Mouse (Mus musculus) liver, postnatal 0 days (tissue): ENCODE measurements around the gene Robo1. TPM values are rescaled to one million over a fixed set of nuclear protein-coding genes. Genes with fewer than 3 reads are reported as not detected.

ENCODE experiments used
- ATAC-seq: fragments of 200-750 bp; cut with Nextera tagmentation; 2 replicates; pipeline ENCODE4 v1.8.0; 2017; ENCODE audit warnings: mild to moderate bottlenecking, moderate library complexity
- DNase-seq: peaks from one replicate; pipeline ENCODE4 v3.0.0-alpha.2; 2016
- H3K27ac ChIP-seq: fragments of 300-500 bp; sonication (generic); 2 replicates; pipeline ENCODE4 v1.5.1; 2014; ENCODE audit warnings: antibody characterized with exemption, moderate library complexity, mild to moderate bottlenecking, low read depth
- H3K27me3 ChIP-seq: fragments of 300-500 bp; sonication (generic); 2 replicates; pipeline ENCODE4 v1.6.1; 2014; ENCODE audit warnings: low read length, control low read depth, mixed read lengths; ENCODE audit not compliant: insufficient read depth
- H3K36me3 ChIP-seq: fragments of 300-500 bp; sonication (generic); replicated peaks from 2 replicates; pipeline ENCODE4 v1.6.1; 2014; ENCODE audit warnings: mild to moderate bottlenecking, control low read depth, low read length, moderate library complexity, mixed read lengths; ENCODE audit not compliant: insufficient read depth
- H3K4me1 ChIP-seq: fragments of 300-500 bp; sonication (generic); 2 replicates; pipeline ENCODE4 v1.6.1; 2014; ENCODE audit warnings: antibody characterized with exemption, mild to moderate bottlenecking, control low read depth; ENCODE audit not compliant: insufficient read depth
- H3K4me2 ChIP-seq: fragments of 300-500 bp; sonication (generic); 2 replicates; pipeline ENCODE4 v1.6.1; 2014; ENCODE audit warnings: low read depth, mild to moderate bottlenecking, low read length, moderate library complexity, mixed read lengths
- H3K4me3 ChIP-seq: fragments of 300-500 bp; sonication (generic); 2 replicates; pipeline ENCODE4 v1.5.1; 2014; ENCODE audit warnings: low read depth, low read length
- H3K9ac ChIP-seq: fragments of 300-500 bp; sonication (generic); replicated peaks from 2 replicates; pipeline ENCODE4 v1.6.1; 2014; ENCODE audit warnings: mild to moderate bottlenecking, moderate library complexity
- H3K9me3 ChIP-seq: fragments of 300-500 bp; sonication (generic); 2 replicates; pipeline ENCODE4 v1.6.1; 2016; ENCODE audit warnings: mild to moderate bottlenecking, control low read depth, low read length, mixed read lengths
- CTCF ChIP-seq: sonication (generic); IDR thresholded peaks from 2 replicates; pipeline ENCODE4 v1.5.1; 2016; ENCODE audit warnings: antibody characterized with exemption, low read depth
- EP300 ChIP-seq: IDR thresholded peaks from 2 replicates; pipeline ENCODE4 v1.6.1; 2016; ENCODE audit warnings: antibody characterized with exemption, low read depth, mild to moderate bottlenecking
- WGBS: fragments of 180-500 bp; shearing (Covaris S2); extraction: QIAGEN DNeasy Blood & Tissue Kit; methylation state at CpG from one replicate; pipeline ENCODE4 v1.1.7; 2014; ENCODE audit not compliant: insufficient replicate concordance; 5-methylcytosine and 5-hydroxymethylcytosine counted together
- polyA plus RNA-seq: library from polyadenylated mRNA; unstranded; fragments of >200 nt; fragmentation: Nextera tagmentation; extraction: Ambion mirVana; gene quantifications from 2 replicates; pipeline ENCODE4 v1.2.1, GENCODE M21; 2015

The Robo1 gene
- polyA plus RNA-seq, 1 experiment from 2014 or later = 2.4 TPM

DNA sequence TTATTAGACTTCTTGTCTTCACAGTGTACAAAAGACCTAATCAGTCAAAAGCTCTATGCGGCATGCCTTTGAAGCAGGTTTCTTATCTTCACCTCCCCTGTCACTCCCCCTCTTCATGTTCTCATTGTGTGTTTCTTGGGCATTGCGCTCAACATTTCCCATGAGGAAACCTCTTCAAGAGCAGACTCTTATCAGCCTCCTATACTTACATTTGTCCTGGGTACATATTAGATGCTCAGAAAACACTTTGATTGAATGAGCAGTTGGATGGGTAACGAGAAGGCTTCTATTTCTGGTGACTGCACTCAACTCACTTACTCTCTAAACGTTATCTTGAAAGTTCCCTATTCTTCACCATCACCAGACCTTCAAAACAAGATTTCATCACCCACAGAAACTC, 114.3 kb downstream of the Robo1 start:
- WGBS = 48% methylated on average over 4 of the region's 4 CpGs
- H3K27ac ChIP-seq = no peak overlapping the region
- no peak overlapping the region for H3K9ac ChIP-seq
- no peaks in the 10 kb centered on the region for H3K4me1 ChIP-seq
- H3K27me3 ChIP-seq = no peaks in the 10 kb centered on the region
- ATAC-seq (no peak), DNase-seq (no peak)
- H3K9me3 ChIP-seq = no peaks in the 10 kb centered on the region
- TF ChIP-seq EP300 (no peak), CTCF (no peak)
- H3K36me3 ChIP-seq = no peaks in the 10 kb centered on the region
- H3K4me3 ChIP-seq = no peak overlapping the region
- no peak overlapping the region for H3K4me2 ChIP-seq

DNA sequence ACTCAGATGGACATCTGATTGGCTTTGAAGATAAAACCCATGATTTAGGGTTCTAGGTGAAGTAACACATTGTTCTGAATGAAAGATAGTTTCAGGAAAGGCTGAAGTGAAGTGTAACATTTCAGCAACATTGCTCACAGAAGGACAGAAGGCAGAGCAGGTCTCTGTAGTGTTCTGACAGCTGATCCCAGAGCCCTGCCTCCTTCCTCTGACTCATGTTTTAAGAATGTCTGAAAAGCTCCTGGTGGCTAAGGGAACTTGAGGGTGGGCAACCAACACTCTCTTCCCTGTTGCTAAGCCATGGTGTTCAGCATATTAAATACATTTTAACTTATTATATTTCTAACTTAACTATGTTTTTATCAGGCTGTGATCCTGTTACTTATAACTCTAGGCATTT, 126.3 kb downstream of the Robo1 start:
- Histone ChIP-seq H3K36me3 (no peaks in the 10 kb centered on the region), H3K4me3 (no peak overlapping the region), H3K4me1 (no peaks in the 10 kb centered on the region), H3K4me2 (no peak overlapping the region), H3K9me3 (no peaks in the 10 kb centered on the region), H3K27ac (no peak overlapping the region), H3K9ac (no peak overlapping the region), H3K27me3 (no peaks in the 10 kb centered on the region)
- TF ChIP-seq CTCF (no peak), EP300 (no peak)
- DNase-seq (no peak), ATAC-seq (no peak)

DNA sequence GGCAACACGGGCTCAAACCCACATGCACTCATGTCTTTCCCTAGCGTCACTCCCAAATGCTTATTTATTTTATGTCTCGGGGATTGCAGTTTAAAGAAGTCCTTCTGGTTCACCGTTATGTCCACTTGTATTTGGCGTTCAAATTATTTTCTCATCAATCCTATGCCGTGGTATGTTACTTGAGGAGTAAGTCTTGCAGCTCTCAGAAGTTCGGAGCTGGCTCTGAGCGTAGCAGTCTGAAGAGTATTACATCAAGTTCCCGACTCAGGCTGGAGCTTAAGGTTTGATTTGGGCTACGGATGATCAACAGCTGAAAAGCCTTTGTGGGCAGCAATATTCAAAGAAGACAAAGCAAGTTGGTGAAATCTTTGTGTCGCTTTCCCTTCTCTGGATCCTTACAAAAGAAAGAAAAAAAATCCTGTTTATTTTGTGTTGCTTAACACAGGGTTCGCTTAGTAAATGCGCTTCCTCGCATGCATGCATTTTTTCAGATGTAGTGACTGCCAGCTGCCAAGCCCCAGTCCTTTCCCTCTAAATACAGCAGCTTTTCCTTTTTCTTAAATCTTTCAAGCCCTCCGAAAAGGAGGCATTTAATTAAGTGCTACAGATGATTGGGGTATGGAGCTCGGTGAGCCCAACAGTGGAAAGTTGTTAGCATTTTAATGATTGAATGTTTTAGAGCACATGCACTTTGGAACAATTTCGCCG, 136.5 kb downstream of the Robo1 start:
- DNase-seq (no peak), ATAC-seq (no peak)
- no peak overlapping the region for H3K27ac ChIP-seq

DNA sequence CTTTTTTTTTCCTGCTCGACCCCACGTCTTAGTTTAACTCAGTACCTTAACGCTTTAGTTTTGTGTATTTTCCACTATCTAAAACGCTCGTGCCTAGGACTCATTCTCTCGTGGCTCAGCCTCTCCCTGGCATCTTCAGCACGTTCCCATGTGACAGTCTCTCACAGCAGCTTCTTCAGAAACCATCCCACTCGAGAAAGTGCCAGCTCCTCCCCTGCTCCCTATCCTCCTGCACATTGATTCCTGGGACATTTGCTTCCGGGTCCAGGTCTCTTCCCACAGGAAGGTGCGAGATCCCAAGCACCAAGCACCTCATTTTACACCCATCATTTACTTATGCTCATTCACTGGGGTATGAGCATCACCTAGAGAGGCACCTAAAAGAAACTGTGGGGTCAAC, 150.0 kb downstream of the Robo1 start:
- Histone ChIP-seq H3K4me1 (no peaks in the 10 kb centered on the region), H3K4me3 (no peak overlapping the region), H3K4me2 (no peak overlapping the region), H3K9me3 (no peaks in the 10 kb centered on the region), H3K36me3 (no peaks in the 10 kb centered on the region), H3K27ac (no peak overlapping the region), H3K27me3 (no peaks in the 10 kb centered on the region), H3K9ac (no peak overlapping the region)
- ATAC-seq = no peak
- DNase-seq = no peak
- TF ChIP-seq EP300 (no peak), CTCF (no peak)
- 51% methylated on average over 10 of the region's 10 CpGs for WGBS

More for the DNA sequence above, 136.5 kb downstream of the Robo1 start:
- 78% methylated on average over 18 of the region's 18 CpGs for WGBS
- H3K36me3 ChIP-seq = no peaks in the 10 kb centered on the region
- H3K9me3 ChIP-seq = no peaks in the 10 kb centered on the region
- TF ChIP-seq CTCF = no peak
- TF ChIP-seq EP300 = no peak
- no peak overlapping the region for H3K9ac ChIP-seq
- H3K4me3 ChIP-seq = no peak overlapping the region
- H3K4me2 ChIP-seq = no peak overlapping the region
- no peaks in the 10 kb centered on the region for H3K27me3 ChIP-seq
- no peaks in the 10 kb centered on the region for H3K4me1 ChIP-seq

DNA sequence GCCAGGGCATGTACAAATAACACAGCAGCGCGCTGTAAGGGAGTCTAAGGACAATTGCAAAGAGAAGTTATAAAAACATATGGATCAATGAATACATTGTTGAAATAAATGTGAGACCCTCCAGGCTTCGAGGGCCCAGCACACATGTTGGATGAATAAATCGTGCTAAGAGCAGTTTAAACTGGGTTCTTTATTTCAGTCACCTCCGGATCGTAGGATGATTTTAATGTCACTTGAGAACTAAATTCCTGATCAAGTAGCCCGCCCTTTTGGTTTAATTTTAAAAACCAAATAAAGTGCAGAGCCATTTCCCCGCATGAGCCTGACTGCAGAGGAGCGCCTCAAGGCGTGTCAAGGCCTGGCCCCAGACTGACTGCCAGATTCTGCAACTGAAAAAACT, 150.5 kb downstream of the Robo1 start:
- no peaks in the 10 kb centered on the region for H3K4me1 ChIP-seq
- 65% methylated on average over 10 of the region's 10 CpGs for WGBS
- no peaks in the 10 kb centered on the region for H3K27me3 ChIP-seq
- TF ChIP-seq EP300 = no peak
- TF ChIP-seq CTCF = no peak
- no peak overlapping the region for H3K4me3 ChIP-seq
- DNase-seq = no peak
- H3K9me3 ChIP-seq = no peaks in the 10 kb centered on the region
- no peak overlapping the region for H3K9ac ChIP-seq
- no peak overlapping the region for H3K27ac ChIP-seq
- no peak overlapping the region for H3K4me2 ChIP-seq
- no peaks in the 10 kb centered on the region for H3K36me3 ChIP-seq
- no peak for ATAC-seq

DNA sequence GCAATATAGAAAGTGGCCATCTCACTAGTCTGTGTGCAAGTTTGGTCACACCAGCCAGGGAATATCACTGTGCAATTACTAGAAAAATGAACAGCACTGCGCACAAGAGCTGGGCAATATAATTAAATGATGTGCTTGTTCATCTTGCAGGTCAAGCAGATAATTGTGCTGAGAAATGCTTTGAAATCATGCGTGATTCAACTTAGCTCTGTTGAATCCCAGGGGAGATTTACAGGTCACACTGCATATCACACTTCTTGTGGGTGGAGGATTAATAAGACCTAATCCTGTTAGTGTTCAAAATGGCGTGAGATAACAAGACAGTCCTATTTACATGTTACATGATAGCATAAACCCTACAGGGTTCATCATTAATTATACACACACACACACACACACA, 157.6 kb downstream of the Robo1 start:
- Histone ChIP-seq H3K4me1 (no peaks in the 10 kb centered on the region), H3K36me3 (no peaks in the 10 kb centered on the region), H3K4me2 (no peak overlapping the region), H3K9ac (no peak overlapping the region), H3K4me3 (no peak overlapping the region), H3K27me3 (no peaks in the 10 kb centered on the region), H3K9me3 (no peaks in the 10 kb centered on the region), H3K27ac (no peak overlapping the region)
- 67% methylated on average over 3 of the region's 3 CpGs for WGBS
- no peak for ATAC-seq
- TF ChIP-seq EP300 (no peak), CTCF (no peak)
- no peak for DNase-seq
